Mouse (Mus musculus): ENCODE results near the gene Cacnb3. TPM values are rescaled to one million over a fixed set of nuclear protein-coding genes. Genes with fewer than 3 reads are reported as not detected.
"Not testable (repeated sequence)": the region's sequence is repeated elsewhere in the genome, so short reads cannot be mapped to it uniquely, and the experiment has no call there.

Gene Cacnb3
- total RNA-seq (2017) = not detected in 2 replicates

DNA sequence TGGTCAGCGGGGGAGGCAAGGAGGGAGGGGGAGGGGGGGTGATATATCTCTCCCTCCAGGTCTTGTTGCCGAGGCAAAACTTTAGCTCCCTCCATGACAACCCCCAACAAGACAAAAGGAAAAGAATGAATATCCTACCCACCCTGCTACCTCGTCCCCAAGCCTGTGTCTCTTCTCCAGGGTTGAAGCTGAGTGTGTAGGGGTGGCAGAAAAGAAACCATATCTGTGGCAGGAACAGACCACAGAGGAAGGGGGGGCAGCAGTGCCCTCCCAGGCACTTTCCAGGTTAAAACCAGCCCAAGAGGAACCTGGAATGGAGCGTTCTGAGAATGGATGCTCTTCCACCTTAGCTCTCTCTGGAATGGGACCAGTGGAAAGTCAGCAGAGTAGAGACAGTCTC lies at the start of gene Cacnb3:
Gene Cacnb3 (plus strand): TSS at position 301 of the 400 bp plus-strand sequence.
- no peak for ATAC-seq (ENCODE audit: extremely low read depth, insufficient number of reproducible peaks, low FRiP score, poor library complexity, severe bottlenecking)

DNA sequence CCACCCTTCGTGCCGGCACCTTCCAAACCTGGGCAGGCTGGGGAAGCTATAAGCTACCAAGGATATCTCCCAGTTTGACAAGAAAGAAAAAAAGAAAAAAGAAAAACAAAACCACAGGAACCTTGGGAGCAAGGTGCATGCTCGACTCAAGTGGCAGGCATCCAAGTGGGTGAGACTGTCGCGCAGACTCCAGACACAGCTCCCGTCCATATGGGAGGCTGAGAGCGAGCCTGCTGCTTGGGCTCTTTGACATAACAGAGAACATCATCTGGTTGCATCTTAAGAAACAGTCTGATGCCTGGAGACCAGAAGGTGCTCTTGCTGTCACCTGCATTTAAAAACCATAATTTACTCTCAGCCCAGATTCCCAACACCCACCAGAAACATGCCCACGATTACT lies 48.2 kb upstream of the Cacnb3 start:
- ATAC-seq (ENCODE audit: extremely low read depth, insufficient number of reproducible peaks, low FRiP score, poor library complexity, severe bottlenecking) = no peak

DNA sequence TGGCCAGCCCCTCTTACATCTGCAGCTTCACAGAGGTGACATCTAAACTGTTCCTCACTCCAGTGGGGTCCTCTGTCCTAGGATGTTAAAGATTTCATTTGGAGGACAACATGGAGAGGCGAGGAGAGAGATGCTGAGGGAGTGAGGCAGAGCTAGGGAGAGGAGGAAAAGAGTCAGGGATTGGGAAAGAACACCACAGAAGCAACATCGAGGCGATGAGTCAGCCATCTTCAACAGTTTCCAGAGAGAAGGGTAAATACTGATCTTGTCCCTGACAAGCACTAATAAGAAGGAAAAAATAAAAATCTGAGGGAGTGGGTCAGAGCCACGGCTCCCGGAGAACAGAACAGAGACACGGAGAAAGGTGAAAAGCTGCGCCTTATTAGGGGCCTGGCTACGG lies 47.6 kb upstream of the Cacnb3 start:
- ATAC-seq (ENCODE audit: extremely low read depth, insufficient number of reproducible peaks, low FRiP score, poor library complexity, severe bottlenecking) = no peak

DNA sequence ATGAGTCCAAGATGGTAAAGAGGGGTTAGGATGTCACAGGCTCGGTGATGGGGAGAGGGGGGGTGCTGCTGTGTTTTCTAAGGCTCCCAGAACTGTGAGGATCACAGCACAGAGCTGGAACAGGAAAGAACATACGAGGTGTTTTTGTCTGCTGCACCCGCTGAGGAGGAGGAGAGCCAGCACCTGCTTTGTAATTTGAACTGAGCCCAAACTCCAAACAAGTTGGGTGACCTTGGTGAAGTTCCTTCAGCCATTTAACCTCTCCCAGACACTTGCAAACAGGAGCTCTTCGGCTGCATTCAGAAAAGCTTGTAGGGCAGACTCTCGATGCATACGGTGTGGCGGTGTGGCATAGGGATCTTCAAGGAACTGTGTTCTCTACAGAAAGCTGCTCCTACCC lies 45.2 kb upstream of the Cacnb3 start:
- ATAC-seq (ENCODE audit: extremely low read depth, insufficient number of reproducible peaks, low FRiP score, poor library complexity, severe bottlenecking) = no peak

DNA sequence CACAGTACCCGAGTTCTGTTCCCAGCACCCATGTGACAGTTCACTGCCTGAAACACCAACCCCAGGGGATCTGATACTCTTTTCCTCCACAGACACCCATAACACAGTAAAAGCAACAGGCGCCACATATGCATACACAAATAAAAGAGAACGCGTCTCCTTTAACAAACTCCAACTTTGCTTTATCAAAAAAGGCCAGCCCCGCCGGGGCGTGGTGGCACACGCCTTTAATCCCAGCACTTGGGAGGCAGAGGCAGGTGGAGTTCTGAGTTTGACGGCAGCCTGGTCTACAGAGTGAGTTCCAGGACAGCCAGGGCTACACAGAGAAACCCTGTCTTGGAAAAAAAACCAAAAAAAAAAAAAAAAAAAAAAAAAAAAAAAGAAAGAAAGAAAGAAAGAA lies 44.5 kb upstream of the Cacnb3 start:
- not testable (repeated sequence) for ATAC-seq (ENCODE audit: extremely low read depth, insufficient number of reproducible peaks, low FRiP score, poor library complexity, severe bottlenecking)

DNA sequence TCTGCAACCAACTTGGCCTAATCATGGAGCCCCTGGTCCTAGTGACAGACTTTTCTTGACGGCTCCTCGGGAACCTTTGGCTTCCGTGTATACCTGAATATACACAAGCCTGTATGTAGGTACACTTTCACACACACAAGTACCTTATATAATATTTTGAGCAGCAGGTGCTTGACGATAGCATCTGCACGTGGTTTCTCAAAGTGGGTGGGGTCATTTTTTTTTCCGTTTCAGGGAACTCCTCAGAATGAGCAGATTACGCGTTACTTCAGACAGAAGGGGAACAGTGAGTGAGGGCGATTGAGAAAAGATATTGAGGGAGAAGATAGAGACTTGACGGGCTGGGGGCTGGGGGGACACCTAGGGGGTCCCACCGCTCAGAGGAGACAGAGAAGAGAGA lies 42.9 kb upstream of the Cacnb3 start:
- ATAC-seq (ENCODE audit: extremely low read depth, insufficient number of reproducible peaks, low FRiP score, poor library complexity, severe bottlenecking) = no peak

DNA sequence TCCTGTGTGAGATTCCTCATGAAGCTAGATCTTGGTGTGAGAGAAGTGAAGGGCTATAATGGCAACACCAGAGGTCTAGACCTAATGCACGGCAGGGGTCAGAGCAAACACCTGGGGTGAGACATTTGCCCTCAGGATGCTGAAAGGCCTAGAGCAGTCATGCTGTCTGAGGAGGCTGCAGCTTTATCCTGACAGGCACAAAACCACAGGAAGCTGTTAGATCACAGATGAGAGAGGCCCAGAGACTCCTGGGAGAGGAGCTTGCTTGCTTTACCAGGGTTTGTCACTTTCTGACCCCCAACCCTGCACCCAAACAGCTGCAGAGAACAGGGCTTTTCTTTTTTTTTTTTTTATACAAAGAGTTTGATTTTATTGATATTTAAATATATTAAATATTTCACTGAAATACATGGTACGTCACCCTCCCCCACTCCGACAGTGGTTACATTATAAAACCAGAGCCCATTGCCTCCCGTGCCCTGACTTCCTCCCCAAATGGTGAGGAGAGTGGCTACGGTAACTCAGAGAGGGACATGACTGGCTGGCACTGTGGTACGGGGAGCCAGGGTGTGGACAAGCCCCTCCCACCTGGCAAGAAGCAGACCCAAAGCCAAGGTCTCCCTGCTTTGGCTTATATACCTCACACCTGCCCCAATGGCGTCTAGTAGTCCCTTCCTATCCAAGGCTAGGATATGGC lies 40.9 kb upstream of the Cacnb3 start:
- ATAC-seq (ENCODE audit: extremely low read depth, insufficient number of reproducible peaks, low FRiP score, poor library complexity, severe bottlenecking) = no peak

DNA sequence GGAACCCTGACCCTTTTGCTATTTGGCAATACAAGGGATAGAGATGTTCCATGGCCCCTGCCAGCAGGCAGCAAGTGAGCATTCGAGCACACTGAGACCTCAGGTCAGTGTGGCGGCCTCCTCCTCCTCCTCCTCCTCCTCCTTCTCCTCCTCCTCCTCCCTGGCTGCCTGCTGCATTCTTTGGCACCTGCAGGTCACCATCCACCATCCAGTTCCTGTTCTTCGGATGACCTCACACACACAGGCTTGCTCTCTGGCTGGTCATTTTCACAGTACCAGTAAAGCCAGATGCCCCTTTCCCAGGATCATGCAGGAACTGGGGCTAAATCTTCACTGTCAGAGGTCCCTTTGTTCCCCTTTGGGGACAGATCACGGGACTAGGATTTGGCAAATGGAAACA lies 39.2 kb upstream of the Cacnb3 start:
- no peak for ATAC-seq (ENCODE audit: extremely low read depth, insufficient number of reproducible peaks, low FRiP score, poor library complexity, severe bottlenecking)

DNA sequence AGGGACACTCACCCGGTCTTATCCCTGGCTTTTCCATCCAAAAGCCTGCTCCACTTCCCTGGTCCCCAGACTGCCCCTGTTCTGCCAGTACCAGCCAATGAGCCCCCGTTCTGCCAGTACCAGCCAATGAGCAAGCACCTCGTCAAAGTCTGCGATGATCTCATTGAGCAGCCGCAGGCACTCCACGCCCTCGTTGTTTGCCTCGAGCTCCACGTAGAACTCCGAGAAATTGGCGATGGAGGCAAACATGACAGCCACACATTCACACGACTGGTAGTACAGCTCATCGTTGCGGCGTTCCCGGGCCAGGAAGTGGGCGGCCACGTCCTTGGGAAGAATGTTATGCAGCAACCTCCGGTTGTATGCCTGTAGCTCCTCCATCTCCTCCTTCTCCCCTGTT lies 36.4 kb upstream of the Cacnb3 start:
- no peak for ATAC-seq (ENCODE audit: extremely low read depth, insufficient number of reproducible peaks, low FRiP score, poor library complexity, severe bottlenecking)

DNA sequence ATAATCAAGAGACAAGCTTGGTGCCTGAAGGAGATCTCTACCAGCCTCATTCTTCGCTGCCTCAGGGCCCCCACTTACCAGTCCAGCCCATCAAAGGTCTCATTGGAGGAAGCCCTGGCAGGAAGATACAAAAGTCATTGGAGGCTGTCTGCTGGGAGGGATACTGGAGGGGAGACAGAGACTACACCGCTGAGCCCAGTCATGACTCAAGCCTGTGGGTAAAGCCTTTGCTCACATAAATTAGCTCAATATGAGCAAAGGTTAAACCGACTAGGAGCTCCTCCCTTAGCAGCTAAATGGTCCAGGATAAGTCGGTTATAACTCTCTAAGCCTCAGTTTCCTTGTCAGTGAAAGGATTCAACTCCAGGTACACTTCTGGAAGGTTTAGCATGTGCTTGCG lies 35.6 kb upstream of the Cacnb3 start:
- no peak for ATAC-seq (ENCODE audit: extremely low read depth, insufficient number of reproducible peaks, low FRiP score, poor library complexity, severe bottlenecking)

DNA sequence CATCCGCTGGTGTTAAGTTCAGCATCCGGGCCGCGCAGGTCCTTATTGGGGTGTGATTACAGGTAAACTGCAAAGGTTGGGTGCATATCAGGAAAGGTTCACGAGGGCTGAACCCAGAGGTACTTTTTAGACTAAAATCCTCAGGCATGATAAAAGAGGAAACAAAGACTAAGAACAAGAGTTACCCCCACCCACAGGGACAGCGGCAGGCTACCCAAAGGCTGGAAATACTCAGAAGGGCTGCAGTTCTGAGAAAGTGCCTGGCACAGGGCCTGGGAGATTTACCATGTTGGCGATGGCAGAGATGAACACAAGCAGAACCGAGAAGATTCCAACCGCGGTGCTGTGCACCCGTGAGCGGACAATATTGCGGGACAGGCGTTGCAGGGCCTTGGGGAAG lies 34.0 kb upstream of the Cacnb3 start:
- ATAC-seq (ENCODE audit: extremely low read depth, insufficient number of reproducible peaks, low FRiP score, poor library complexity, severe bottlenecking) = no peak

DNA sequence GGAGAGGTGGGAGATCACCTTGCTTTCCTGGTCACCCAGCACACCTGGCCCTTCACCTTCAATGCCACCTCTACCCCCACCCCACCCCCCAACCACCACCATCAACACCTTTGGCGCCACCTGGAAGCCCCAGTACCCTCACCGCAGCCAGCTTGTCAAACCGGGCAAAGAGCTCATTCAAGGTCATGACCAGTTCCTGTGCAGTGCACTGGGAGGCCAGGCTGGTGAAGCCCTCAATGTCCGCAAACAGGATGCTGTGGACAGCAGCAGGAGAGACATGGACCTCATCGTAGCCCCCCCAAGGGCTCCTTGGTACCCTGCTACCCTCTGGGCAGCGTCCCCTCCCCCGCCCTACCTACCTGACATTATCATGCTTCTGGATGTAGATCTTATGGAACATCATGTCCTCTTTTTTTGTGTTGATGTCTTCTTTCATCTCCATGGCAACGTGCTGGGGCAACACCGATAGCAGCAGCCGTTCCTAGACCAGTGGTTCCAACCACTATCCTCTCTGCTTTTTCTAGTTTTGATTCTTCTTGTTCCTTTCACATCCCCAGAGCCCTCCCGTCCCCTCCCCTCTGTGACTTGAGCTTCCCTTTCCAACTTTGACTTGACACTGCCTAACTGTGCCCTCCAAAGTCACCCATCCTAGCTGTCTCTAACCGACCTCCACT lies 30.5 kb upstream of the Cacnb3 start:
- no peak for ATAC-seq (ENCODE audit: extremely low read depth, insufficient number of reproducible peaks, low FRiP score, poor library complexity, severe bottlenecking)

DNA sequence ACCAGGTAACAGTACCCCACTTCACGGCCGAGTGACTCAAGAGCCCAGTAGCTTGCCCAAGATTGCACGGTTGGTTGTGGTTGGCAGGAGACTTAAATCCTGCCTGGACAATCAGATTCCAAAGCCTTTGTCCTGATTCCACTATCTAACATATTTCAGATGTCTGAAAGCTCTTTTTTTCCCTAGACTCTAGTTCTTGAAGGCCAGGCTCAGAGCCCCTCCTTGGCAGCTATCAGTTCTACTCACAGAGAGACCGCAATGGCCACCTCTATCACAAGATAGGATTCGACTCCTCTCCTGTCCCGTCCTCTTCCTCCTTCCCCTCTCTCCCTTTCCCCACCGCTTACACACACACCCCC lies 28.8 kb upstream of the Cacnb3 start:
- ATAC-seq (ENCODE audit: extremely low read depth, insufficient number of reproducible peaks, low FRiP score, poor library complexity, severe bottlenecking) = no peak

DNA sequence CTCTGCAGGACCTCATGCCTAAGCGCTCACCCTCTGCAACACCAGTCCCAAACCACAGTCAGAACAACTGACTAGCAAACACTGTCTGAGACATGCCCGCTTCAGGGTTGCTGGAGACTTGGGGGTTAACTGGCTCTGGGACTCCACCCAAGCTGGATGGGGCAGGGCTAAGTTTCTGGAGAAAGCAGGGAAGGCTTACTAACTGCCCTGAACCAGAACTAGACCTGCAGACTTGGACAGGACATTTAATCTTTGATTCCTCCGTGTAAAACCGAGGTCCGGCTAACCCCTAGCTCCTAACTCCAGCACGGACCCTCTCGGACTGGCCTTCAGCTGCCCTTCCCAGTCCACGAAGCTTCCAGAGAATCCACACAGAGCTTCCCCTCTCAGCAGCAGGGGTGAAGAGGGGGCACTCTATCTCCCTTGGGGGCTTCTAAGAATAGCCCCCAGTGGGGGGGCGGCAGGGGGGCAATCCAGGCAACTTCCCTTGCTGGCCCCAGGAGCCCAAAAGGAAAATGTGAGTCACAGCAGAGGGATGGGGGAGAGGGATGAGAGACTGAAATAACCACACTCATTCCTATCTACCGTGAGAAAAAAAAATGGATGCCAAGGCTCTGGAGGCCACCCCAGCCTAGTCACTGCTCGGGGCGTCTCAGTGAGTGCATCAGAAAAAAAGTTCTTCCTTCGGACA lies 28.3 kb upstream of the Cacnb3 start:
- no peak for ATAC-seq (ENCODE audit: extremely low read depth, insufficient number of reproducible peaks, low FRiP score, poor library complexity, severe bottlenecking)

DNA sequence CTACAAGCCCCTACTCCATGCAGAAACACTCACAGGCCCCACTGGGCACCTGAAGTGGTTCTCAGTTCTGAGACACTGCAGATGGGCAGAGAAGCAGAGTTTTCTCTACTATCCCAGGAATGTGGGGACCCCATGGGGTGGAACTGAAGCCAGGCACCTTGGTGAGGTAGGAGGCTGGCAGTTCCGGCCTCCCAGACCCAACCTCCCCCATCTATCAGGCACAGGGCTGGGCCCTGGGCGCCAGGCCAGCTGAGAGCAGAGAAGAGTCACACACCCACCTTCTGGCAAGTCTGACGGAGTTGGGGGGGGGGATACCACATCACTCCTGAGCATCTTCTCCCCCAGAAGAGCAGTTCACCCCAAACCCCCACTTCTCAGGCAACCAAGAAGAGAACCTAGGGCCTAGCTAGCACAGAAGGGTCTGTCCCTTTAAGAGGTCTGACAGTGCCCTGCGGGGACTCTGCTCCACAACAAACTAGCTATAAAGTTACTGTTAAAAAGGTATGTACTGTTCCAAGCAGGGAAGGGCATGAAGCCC lies 27.6 kb upstream of the Cacnb3 start:
- ATAC-seq (ENCODE audit: extremely low read depth, insufficient number of reproducible peaks, low FRiP score, poor library complexity, severe bottlenecking) = no peak

DNA sequence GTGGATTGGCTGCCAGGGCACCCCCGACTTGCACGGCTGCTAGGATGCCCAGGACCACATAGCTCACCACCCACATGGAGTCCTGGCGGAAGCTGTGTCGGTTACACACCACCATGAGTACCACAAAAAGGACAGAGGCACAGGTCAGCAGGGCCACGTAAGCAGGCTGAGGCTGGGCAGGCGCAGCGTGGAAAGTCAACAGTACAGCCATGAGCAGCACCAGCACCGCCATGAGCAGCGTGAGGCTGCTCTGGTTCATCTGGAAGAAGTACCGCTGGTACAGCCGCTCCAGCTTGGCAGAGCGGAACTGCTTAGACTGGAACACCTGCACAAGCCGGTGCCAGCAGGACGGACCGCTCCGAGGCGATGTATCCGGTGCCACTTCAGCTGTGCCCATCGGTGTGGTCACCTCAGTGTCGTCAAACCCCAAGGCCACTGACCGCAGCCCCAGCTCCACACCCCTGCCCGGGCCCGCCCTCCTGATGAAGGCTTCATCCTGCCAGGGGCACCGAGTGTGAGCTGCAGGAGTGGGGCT lies 26.5 kb upstream of the Cacnb3 start:
- no peak for ATAC-seq (ENCODE audit: extremely low read depth, insufficient number of reproducible peaks, low FRiP score, poor library complexity, severe bottlenecking)

DNA sequence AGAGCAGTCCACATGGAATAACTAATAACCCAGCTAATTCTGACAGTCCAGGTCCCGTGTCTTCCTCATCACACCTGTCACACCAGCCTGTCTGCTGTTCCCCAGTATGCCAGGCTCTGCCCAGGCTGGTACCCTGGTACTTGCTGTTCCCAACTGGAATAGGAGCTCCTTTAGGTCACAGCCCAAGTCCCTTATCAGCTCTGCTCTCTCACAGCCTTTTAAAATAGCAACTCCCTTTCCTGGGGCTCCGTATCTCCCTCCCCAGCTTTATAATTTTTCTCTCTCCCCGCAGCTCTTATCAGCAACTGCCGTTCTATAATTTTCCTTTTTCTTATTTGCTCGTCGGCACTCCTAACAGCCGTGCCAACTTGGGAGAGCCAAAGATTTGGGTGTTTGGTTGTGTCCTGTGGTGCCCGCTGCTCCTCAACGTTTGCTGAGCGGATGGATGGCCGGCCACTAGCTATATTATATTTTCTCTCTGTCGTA lies 24.5 kb upstream of the Cacnb3 start:
- ATAC-seq (ENCODE audit: extremely low read depth, insufficient number of reproducible peaks, low FRiP score, poor library complexity, severe bottlenecking) = no peak

DNA sequence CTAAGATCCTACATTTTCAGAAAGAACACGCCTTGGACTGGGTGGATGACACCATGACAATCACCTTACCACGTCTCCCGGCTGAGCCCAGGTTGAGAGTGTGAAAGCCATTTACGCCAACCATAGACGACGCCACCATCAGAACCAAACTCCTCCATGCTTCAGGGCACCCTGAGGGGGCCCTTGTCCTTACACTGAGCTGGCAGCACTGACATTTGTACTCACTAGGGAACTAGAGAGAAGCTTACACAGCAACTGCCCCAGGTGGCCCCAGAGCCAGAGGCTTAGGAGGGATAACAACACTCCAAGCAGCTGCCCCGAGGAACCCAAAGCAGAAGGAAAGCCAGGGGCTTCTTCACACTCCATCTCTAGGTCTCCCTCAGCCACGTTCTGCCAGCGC lies 23.9 kb upstream of the Cacnb3 start:
- no peak for ATAC-seq (ENCODE audit: extremely low read depth, insufficient number of reproducible peaks, low FRiP score, poor library complexity, severe bottlenecking)

DNA sequence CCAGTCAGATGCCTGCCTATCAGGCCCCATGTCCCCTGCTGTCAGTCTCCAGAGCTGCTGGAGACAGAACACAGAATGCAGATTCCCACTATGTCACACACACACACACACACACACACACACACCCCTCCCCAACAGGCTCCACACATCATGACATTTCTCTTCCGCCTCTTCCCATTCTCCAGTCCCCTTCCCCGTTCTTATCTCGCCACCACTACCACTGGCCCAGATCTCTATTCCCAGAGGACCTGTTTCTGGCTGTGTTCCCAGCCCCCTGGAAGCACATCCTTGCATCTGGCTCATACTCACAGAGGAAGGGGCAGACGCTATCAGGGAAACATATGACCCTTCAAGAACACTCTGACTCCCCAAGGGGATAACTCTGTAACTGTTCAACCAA lies 23.1 kb upstream of the Cacnb3 start:
- no peak for ATAC-seq (ENCODE audit: extremely low read depth, insufficient number of reproducible peaks, low FRiP score, poor library complexity, severe bottlenecking)
